Mouse (Mus musculus) erythroblast, adult 5-6 weeks (primary cell): ENCODE data around the gene Renbp. TPM values are rescaled to one million over a fixed set of nuclear protein-coding genes. Genes with fewer than 3 reads are reported as not detected.

ENCODE experiments used
- ATAC-seq: replicated peaks from 2 replicates; pipeline ENCODE4 v1.8.0; 2016; ENCODE audit warnings: moderate number of reproducible peaks, mild to moderate bottlenecking, moderate TSS enrichment, inconsistent platforms; ENCODE audit not compliant: poor library complexity, low FRiP score, severe bottlenecking
- total RNA-seq, 2 experiments: library from RNA; stranded (forward) in 1 of 2; stranded (reverse) in 1 of 2; fragments of 150-400 nt in 1 of 2; fragments of 200-764, 138-1000 nt in 1 of 2; gene quantifications; 2 replicates each; pipeline versions ENCODE4 v1.2.3 to v1.2.4; 2015 to 2017; ENCODE audit warnings: low replicate concordance in 2 of 2

Gene Renbp
- total RNA-seq, 2 experiments from 2014 or later = 7.7 to 12.4 TPM

- peak; percentile 98 for ATAC-seq
Observed at GRCm38 (mm10) chrX:73921823-73922549, 8.7 kb downstream of the Renbp start, which contains the start of the genes Arhgap4 and Naa10. TSS of gene Arhgap4 (minus strand) at chrX:73921870. TSS of gene Naa10 (minus strand) at chrX:73921944.

GRCm38 (mm10) chrX:73921285-73921822, 9.3 kb downstream of the Renbp start:
- ATAC-seq = peak; percentile 15; the same call in 1 of the 2 replicates

- ATAC-seq = no peak
Observed at GRCm38 (mm10) chrX:73918631-73919030, 12.0 kb downstream of the Renbp start.

GRCm38 (mm10) chrX:73916945-73917344, 13.7 kb downstream of the Renbp start:
- ATAC-seq = no peak

GRCm38 (mm10) chrX:73914827-73915703, 15.6 kb downstream of the Renbp start:
- peak; percentile 96 for ATAC-seq

GRCm38 (mm10) chrX:73911588-73911987, 19.1 kb downstream of the Renbp start:
- ATAC-seq = no peak

GRCm38 (mm10) chrX:73911156-73911555, 19.5 kb downstream of the Renbp start:
- no peak for ATAC-seq

- no peak for ATAC-seq
Observed at GRCm38 (mm10) chrX:73910451-73910850, 20.2 kb downstream of the Renbp start.

- ATAC-seq = no peak
Observed at GRCm38 (mm10) chrX:73910049-73910448, 20.6 kb downstream of the Renbp start.

GRCm38 (mm10) chrX:73897959-73898358, 32.7 kb downstream of the Renbp start:
- ATAC-seq = no peak

- peak; percentile 59; the same call in 1 of the 2 replicates for ATAC-seq
Observed at GRCm38 (mm10) chrX:73895719-73896118, 34.9 kb downstream of the Renbp start, which contains the start of gene L1cam. TSS of gene L1cam (minus strand) at chrX:73896105.

- no peak for ATAC-seq
Observed at GRCm38 (mm10) chrX:73892833-73893232, 37.8 kb downstream of the Renbp start.

GRCm38 (mm10) chrX:73891551-73892152, 39.0 kb downstream of the Renbp start, which contains the start of gene Avpr2:
TSS of gene Avpr2 (plus strand) at chrX:73892102.
- no peak for ATAC-seq

GRCm38 (mm10) chrX:73881463-73881862, 49.2 kb downstream of the Renbp start:
- no peak for ATAC-seq

GRCm38 (mm10) chrX:73881036-73881427, 49.6 kb downstream of the Renbp start:
- no peak for ATAC-seq

GRCm38 (mm10) chrX:73880194-73881035, 50.2 kb downstream of the Renbp start:
- ATAC-seq = no peak

GRCm38 (mm10) chrX:73877014-73877413, 53.6 kb downstream of the Renbp start:
- no peak for ATAC-seq

- ATAC-seq = no peak
Observed at GRCm38 (mm10) chrX:73875881-73876280, 54.8 kb downstream of the Renbp start.
